Mouse (Mus musculus): ENCODE results near the gene Kcnc1.

GRCm38 (mm10) chr7:46348813-46349212 lies 47.5 kb upstream of the Kcnc1 start:
- no peak for TF ChIP-seq CTCF (conservative IDR thresholded peaks at IDR 0.05; ENCODE audit: low read length)
- TF ChIP-seq POU5F1 (IDR thresholded peaks at IDR 0.05; ENCODE audit: borderline replicate concordance, low read length): no peak
